Mouse (Mus musculus) forebrain, embryonic 11.5 days (tissue): ENCODE measurements around the gene Rad1. TPM values are rescaled to one million over a fixed set of nuclear protein-coding genes. Genes with fewer than 3 reads are reported as not detected.

ENCODE experiments used
- ATAC-seq: fragments of 200-750 bp; cut with Nextera tagmentation; replicated peaks from 2 replicates; pipeline ENCODE4 v1.8.0; 2017; ENCODE audit warnings: moderate TSS enrichment; ENCODE audit not compliant: low FRiP score
- DNase-seq: peaks from one replicate; pipeline ENCODE4 v3.0.0-alpha.2; 2017; ENCODE audit warnings: low spot score
- H3K27ac ChIP-seq: fragments of 300-500 bp; sonication (generic); 2 replicates; pipeline ENCODE4 v1.5.1; 2014; ENCODE audit warnings: low read depth, low read length
- H3K27me3 ChIP-seq: fragments of 300-500 bp; sonication (generic); 2 replicates; pipeline ENCODE4 v1.6.1; 2014; ENCODE audit warnings: mild to moderate bottlenecking, low read length, mixed read lengths; ENCODE audit not compliant: control insufficient read depth, insufficient read depth
- H3K36me3 ChIP-seq: fragments of 300-500 bp; sonication (generic); 2 replicates; pipeline ENCODE4 v1.6.1; 2014; ENCODE audit warnings: mild to moderate bottlenecking, low read length, moderate library complexity, mixed read lengths; ENCODE audit not compliant: control insufficient read depth, insufficient read depth
- H3K4me1 ChIP-seq: fragments of 300-500 bp; sonication (generic); replicated peaks from 2 replicates; pipeline ENCODE4 v1.6.1; 2014; ENCODE audit warnings: low read length, mixed read lengths; ENCODE audit not compliant: control insufficient read depth, insufficient read depth
- H3K4me2 ChIP-seq: fragments of 300-500 bp; sonication (generic); 2 replicates; pipeline ENCODE4 v1.6.1; 2014; ENCODE audit warnings: low read depth, mild to moderate bottlenecking, low read length, moderate library complexity, mixed read lengths; ENCODE audit not compliant: severe bottlenecking
- H3K4me3 ChIP-seq: fragments of 300-500 bp; sonication (generic); 2 replicates; pipeline ENCODE4 v1.5.1; 2014; ENCODE audit warnings: low read depth, low read length
- H3K9ac ChIP-seq: fragments of 300-500 bp; sonication (generic); 2 replicates; pipeline ENCODE4 v1.6.1; 2014; ENCODE audit warnings: low read length
- H3K9me3 ChIP-seq: fragments of 300-500 bp; sonication (generic); 2 replicates; pipeline ENCODE4 v1.6.1; 2016; ENCODE audit warnings: low read length, mixed read lengths; ENCODE audit not compliant: control insufficient read depth
- WGBS: fragments of 180-500 bp; shearing (Covaris S2); extraction: QIAGEN DNeasy Blood & Tissue Kit; methylation state at CpG from one replicate; pipeline ENCODE4 v1.1.7; 2014; 5-methylcytosine and 5-hydroxymethylcytosine counted together
- polyA plus RNA-seq: library from polyadenylated mRNA; unstranded; fragments of >200 nt; fragmentation: Nextera tagmentation; extraction: Ambion mirVana; gene quantifications from 2 replicates; pipeline ENCODE4 v1.2.1, GENCODE M21; 2014

The Rad1 gene
- polyA plus RNA-seq = 35.1 and 37.4 TPM in 2 replicates

DNA sequence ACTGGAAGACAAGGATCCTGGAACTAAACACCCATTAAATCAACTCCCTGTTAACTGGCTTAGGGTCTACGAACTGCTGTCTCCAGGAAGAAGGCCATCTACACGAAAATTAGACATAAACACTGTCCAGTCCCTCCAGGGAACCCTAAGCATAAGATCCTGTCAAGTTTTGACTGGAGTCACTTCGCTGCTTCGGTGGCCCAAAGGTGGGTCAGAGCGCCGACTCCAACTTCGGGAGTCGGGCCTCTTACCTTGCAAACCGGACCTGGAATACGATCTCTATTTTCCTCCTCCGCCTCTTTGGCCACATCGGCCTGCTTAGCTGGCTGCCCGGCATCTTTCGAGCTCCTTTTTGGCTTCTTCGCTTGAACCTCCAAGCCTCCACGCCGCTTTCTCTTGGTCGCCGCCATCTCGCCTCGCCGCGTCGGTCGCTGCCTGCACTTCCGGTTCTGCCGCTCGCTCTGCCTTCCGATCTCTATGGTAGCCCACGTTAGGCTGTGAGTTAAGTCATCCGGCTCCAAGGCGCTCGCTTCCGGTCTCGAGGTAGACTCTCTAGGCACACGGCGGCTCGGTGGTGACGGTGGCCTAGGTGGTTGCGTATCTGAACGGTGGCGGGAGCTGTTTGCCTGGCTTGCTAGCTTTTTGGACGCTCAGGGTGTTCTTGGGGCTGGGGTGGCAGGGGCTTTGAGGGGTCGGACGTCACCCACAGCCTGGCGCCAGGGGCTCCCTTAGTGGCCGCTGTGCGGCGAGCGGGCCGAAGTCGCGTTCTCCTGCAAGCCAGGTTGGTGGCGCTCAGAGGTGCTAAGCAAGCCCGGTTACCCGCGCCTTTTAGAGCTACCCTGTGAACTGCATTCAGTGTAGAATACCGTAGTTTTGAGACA is at the start of gene Rad1, which contains the start of gene Brix1:
Gene Rad1 (plus strand): TSS at position 535 of the 881 bp plus-strand sequence.
Gene Brix1 (minus strand): TSS at position 464 of the 881 bp plus-strand sequence.
- H3K9ac ChIP-seq = peak within 1 kb of the TSS; percentile 83
- peak within 1 kb of the TSS; percentile 87 for H3K4me2 ChIP-seq
- no peaks in the 10 kb centered on the region for H3K9me3 ChIP-seq
- peak within 1 kb of the TSS; percentile 20; the same call in 1 of the 2 replicates for H3K27ac ChIP-seq
- H3K4me1 ChIP-seq = peaks cover 6% of the 10 kb centered on the region; the same call in 1 of the 2 replicates
- ATAC-seq (peak; percentile 99), DNase-seq (peak; percentile 95)
- no peaks in the 10 kb centered on the region for H3K36me3 ChIP-seq
- H3K4me3 ChIP-seq = peak within 1 kb of the TSS; percentile 61
- under 1% methylated on average over 58 of the region's 58 CpGs for WGBS
- H3K27me3 ChIP-seq = no peaks in the 10 kb centered on the region

DNA sequence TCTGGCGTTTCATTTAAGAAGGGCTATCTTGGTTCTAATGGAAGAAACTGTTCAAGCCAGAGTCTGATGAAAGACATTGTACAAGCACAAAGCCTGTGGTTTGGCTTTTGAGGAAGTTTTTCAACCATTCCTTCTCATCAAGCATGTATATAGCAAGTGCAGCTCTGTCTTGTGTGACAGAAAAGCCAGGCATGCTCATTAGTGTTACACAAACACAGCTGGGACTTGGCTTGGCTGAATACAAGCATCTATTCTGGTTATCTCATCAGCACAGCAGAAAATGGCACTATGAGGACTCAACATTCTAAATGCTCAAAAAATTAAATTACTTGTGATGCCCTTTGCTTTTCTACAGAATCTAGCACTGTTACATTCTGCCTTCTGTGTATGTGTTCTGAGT is 48.9 kb upstream of the Rad1 start:
- Histone ChIP-seq H3K27ac (no peak overlapping the region), H3K36me3 (no peaks in the 10 kb centered on the region), H3K9me3 (no peaks in the 10 kb centered on the region), H3K4me3 (no peak overlapping the region), H3K27me3 (no peaks in the 10 kb centered on the region), H3K9ac (no peak overlapping the region), H3K4me1 (no peaks in the 10 kb centered on the region), H3K4me2 (no peak overlapping the region)
- no peak for ATAC-seq
- 87% methylated on average over 1 of the region's 1 CpGs for WGBS
- DNase-seq = no peak

DNA sequence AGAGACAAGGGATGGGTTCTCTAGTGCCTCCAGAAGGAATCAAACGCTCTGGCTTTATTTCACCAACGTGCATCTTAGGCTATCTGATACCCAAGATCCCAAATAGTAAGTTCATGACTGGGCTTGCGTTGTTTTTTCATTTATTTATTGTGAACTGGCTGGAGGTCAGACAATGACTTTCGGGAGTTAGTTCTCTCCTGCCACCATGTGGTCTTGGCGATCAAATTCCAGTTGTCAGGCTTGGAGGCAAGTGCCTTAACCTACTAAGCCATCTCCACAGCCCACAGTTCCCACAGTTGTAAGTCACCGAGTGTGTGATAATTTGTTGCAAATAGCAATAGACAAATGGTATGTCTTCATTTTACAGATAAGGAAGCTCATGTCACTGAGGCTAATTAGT is 45.9 kb upstream of the Rad1 start:
- no peak for DNase-seq
- 78% methylated on average over 6 of the region's 6 CpGs for WGBS
- no peaks in the 10 kb centered on the region for H3K27me3 ChIP-seq
- no peak overlapping the region for H3K9ac ChIP-seq
- no peaks in the 10 kb centered on the region for H3K36me3 ChIP-seq
- H3K4me2 ChIP-seq = no peak overlapping the region
- no peak overlapping the region for H3K4me3 ChIP-seq
- no peaks in the 10 kb centered on the region for H3K9me3 ChIP-seq
- no peak overlapping the region for H3K27ac ChIP-seq
- no peak for ATAC-seq
- no peaks in the 10 kb centered on the region for H3K4me1 ChIP-seq

DNA sequence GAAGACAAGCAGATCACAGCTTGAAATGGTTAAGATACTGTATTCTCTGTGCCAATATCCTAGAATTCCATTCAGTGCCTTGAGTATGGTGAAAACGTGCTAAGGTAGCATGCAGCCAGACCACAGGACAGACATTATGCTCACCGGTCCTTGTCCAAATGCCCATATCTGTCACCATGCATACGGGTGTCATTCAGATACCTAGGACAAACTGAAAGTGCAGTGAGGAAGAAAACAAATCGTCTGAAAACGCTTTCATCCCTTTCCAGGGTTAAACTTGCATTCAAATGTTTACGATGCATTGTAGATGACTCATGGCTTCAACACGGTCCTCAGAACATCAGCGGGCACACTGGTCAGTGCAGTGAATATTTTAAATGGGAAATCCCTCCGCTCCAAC is 44.3 kb upstream of the Rad1 start:
- Histone ChIP-seq H3K4me1 (no peaks in the 10 kb centered on the region), H3K9ac (no peak overlapping the region), H3K4me3 (no peak overlapping the region), H3K9me3 (no peaks in the 10 kb centered on the region), H3K36me3 (peaks cover 2% of the 10 kb centered on the region; the same call in 1 of the 2 replicates), H3K4me2 (no peak overlapping the region), H3K27ac (no peak overlapping the region), H3K27me3 (no peaks in the 10 kb centered on the region)
- WGBS = 94% methylated on average over 9 of the region's 9 CpGs
- DNase-seq = no peak
- ATAC-seq = no peak

DNA sequence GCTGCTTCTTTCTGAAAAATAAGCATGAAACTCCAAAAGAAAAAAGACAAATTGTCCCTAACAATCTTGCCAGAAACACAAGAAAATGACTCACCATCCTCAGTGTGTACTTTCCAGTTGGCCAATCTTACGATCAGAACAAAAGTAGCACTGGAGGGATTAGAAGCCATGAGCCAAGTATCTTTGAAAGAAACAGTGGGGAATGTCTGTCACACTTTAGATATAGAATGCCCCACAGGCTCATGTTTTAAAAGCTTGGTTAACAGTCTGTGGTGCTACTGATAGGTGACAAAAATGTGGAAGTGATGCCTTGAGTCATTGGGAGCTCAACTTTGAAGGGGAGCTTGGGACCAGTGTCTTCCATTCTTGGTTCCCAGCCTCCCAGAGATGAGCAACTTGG is 43.5 kb upstream of the Rad1 start:
- Histone ChIP-seq H3K4me1 (no peaks in the 10 kb centered on the region), H3K9ac (no peak overlapping the region), H3K27ac (no peak overlapping the region), H3K27me3 (no peaks in the 10 kb centered on the region), H3K4me2 (no peak overlapping the region), H3K36me3 (peaks cover 2% of the 10 kb centered on the region; the same call in 1 of the 2 replicates), H3K4me3 (no peak overlapping the region), H3K9me3 (no peaks in the 10 kb centered on the region)
- ATAC-seq (no peak), DNase-seq (no peak)
- WGBS = 65% methylated on average over 1 of the region's 1 CpGs

DNA sequence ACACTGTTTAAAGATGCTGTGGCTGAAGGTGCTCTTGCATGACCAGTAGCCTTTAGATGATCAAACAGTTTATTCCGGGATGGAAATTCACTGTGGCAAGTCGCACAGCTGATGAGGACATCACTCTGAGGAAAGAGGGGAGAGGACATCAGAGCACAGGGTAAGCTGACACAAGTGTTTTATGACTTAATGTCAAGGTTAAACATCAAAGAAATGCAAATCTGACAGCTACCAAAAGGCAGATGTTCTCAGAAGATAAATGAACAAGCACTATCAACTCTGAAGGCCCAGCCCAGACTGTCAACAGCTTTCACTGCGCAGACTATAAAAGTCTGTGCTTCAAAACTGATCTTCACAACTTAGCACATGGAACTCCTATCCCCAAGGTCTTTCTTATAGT is 38.7 kb upstream of the Rad1 start:
- ATAC-seq = no peak
- 91% methylated on average over 3 of the region's 3 CpGs for WGBS
- peaks cover 4% of the 10 kb centered on the region; the same call in 1 of the 2 replicates for H3K36me3 ChIP-seq

DNA sequence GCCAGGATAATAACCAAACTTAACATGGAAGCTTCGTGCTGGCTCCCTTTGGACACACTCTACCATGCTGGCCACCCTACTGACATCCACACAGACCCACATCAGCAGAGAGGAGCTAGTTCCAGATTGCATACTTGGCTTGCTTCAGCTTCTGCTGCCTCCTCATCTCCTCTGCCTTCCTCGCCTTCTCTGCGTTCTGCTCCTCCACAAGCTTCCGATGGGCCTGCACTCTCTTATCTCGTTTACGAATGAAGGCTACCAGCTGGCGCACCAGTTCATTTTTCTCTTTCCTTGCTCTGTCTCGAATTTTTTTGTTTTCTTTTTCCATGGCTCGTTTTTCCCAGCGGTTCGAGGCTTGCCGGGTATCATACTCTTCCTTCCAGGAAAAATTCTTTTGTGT is 24.8 kb upstream of the Rad1 start:
- Histone ChIP-seq H3K9me3 (no peaks in the 10 kb centered on the region), H3K27me3 (no peaks in the 10 kb centered on the region), H3K4me2 (no peak overlapping the region), H3K9ac (no peak overlapping the region), H3K36me3 (peaks cover 4% of the 10 kb centered on the region; the same call in 1 of the 2 replicates), H3K4me3 (no peak overlapping the region), H3K4me1 (no peaks in the 10 kb centered on the region), H3K27ac (no peak overlapping the region)
- WGBS = 94% methylated on average over 12 of the region's 12 CpGs
- ATAC-seq = no peak
- no peak for DNase-seq

More for the DNA sequence above, 38.7 kb upstream of the Rad1 start:
- Histone ChIP-seq H3K4me3 (no peak overlapping the region), H3K27me3 (no peaks in the 10 kb centered on the region), H3K9ac (no peak overlapping the region), H3K4me2 (no peak overlapping the region), H3K4me1 (no peaks in the 10 kb centered on the region), H3K9me3 (no peaks in the 10 kb centered on the region), H3K27ac (no peak overlapping the region)
- DNase-seq = no peak

DNA sequence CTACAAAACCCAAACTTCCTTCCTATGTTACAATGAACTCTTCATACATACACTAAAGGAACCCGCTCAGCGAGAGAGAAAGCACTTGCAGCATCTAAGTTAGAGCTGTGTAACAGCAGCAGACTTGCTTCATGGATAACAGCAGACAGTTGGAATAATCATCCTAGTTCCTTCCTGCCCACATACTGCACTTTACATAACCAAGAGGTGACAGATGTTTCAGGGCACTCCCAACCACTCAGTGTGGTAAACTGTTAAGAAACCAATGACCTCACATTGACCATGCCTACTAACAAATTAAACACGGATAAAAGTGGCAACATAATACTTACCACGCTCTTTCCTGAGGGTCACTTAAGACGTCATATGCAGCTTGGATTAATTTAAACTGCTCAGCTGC is 22.3 kb upstream of the Rad1 start:
- ATAC-seq (no peak), DNase-seq (no peak)
- Histone ChIP-seq H3K9me3 (no peaks in the 10 kb centered on the region), H3K9ac (no peak overlapping the region), H3K4me2 (no peak overlapping the region), H3K27me3 (no peaks in the 10 kb centered on the region), H3K27ac (no peak overlapping the region), H3K4me3 (no peak overlapping the region), H3K4me1 (no peaks in the 10 kb centered on the region), H3K36me3 (peaks cover 4% of the 10 kb centered on the region; the same call in 1 of the 2 replicates)
- WGBS = 88% methylated on average over 5 of the region's 5 CpGs
